Mouse (Mus musculus) fibroblast of lung, adult 2 months (primary cell): Measurements from ENCODE around the gene Serpinb9e.
"Not testable (repeated sequence)": the region's sequence is repeated elsewhere in the genome, so short reads cannot be mapped to it uniquely, and the experiment has no call there.

Source experiments
- DNase-seq: peaks from one replicate; pipeline ENCODE4 v3.0.0-alpha.2; 2011; ENCODE audit warnings: low read depth

Gene Serpinb9e

GRCm38 (mm10) chr13:33249312-33249711 lies at the start of gene Serpinb9e:
Serpinb9e (plus strand) TSS chr13:33249612.
- DNase-seq, result not testable (repeated sequence)

GRCm38 (mm10) chr13:33199740-33200139 lies 49.7 kb upstream of the Serpinb9e start:
- DNase-seq, result no peak

- not testable (repeated sequence) for DNase-seq
These were observed 59.2 kb downstream of the Serpinb9e start for GRCm38 (mm10) chr13:33308631-33309030.
